Mouse (Mus musculus) midbrain, embryonic 10.5 days (tissue): ENCODE measurements around the gene Olfr119. TPM values are rescaled to one million over a fixed set of nuclear protein-coding genes. Genes with fewer than 3 reads are reported as not detected.
"Not testable (repeated sequence)": the region's sequence is repeated elsewhere in the genome, so short reads cannot be mapped to it uniquely, and the experiment has no call there.

Experiments
- DNase-seq: peaks from one replicate; pipeline ENCODE4 v3.0.0-alpha.2; 2017; ENCODE audit warnings: low spot score
- H3K27ac ChIP-seq: fragments of 300-500 bp; sonication (generic); replicated peaks from 2 replicates; pipeline ENCODE4 v1.5.1; 2016; ENCODE audit warnings: mild to moderate bottlenecking
- H3K27me3 ChIP-seq: fragments of 300-500 bp; sonication (generic); 2 replicates; pipeline ENCODE4 v1.6.1; 2016; ENCODE audit warnings: low read depth, mild to moderate bottlenecking; ENCODE audit not compliant: poor library complexity, severe bottlenecking
- H3K36me3 ChIP-seq: fragments of 300-500 bp; sonication (generic); 2 replicates; pipeline ENCODE4 v1.6.1; 2016; ENCODE audit warnings: mild to moderate bottlenecking, moderate library complexity
- H3K4me1 ChIP-seq: fragments of 300-500 bp; sonication (generic); 2 replicates; pipeline ENCODE4 v1.6.1; 2016
- H3K4me3 ChIP-seq: fragments of 300-500 bp; sonication (generic); 2 replicates; pipeline ENCODE4 v1.5.1; 2016; ENCODE audit warnings: mild to moderate bottlenecking, moderate library complexity
- H3K9me3 ChIP-seq: fragments of 300-500 bp; sonication (generic); replicated peaks from 2 replicates; pipeline ENCODE4 v1.6.1; 2016; ENCODE audit warnings: mild to moderate bottlenecking
- WGBS: fragments of 180-500 bp; shearing (Covaris S2); methylation state at CpG from one replicate; pipeline ENCODE4 v1.1.7; 2016; 5-methylcytosine and 5-hydroxymethylcytosine counted together
- polyA plus RNA-seq: library from polyadenylated mRNA; unstranded; fragments of >200 nt; fragmentation: Nextera tagmentation; extraction: Ambion mirVana; gene quantifications from 2 replicates; pipeline ENCODE4 v1.2.1, GENCODE M21; 2016

The Olfr119 gene
- polyA plus RNA-seq, result not detected in 2 replicates

DNA sequence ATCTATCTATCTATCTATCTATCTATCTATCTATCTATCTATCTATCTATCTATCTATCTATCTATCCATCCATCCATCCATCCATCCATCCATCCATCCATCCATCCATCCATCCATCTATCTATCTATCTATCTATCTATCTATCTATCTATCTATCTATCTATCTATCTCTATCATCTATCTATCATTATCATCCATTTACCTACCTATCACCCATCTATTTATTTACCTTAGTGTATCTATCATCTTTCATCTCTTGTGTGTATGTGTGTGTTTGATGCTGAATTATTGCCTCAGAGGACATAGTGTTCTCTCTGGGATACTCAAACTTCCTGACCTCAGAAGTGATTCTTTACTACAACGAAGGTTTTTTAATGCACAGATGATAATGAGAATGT is at the start of gene Olfr119:
Gene Olfr119, plus strand, starts transcription at position 301 of the 400 bp plus-strand sequence.
- not testable (repeated sequence) for H3K36me3 ChIP-seq, H3K27ac ChIP-seq, DNase-seq, H3K4me3 ChIP-seq, H3K4me1 ChIP-seq, H3K27me3 ChIP-seq, H3K9me3 ChIP-seq
- WGBS, result 72% methylated on average over 1 of the region's 1 CpGs

DNA sequence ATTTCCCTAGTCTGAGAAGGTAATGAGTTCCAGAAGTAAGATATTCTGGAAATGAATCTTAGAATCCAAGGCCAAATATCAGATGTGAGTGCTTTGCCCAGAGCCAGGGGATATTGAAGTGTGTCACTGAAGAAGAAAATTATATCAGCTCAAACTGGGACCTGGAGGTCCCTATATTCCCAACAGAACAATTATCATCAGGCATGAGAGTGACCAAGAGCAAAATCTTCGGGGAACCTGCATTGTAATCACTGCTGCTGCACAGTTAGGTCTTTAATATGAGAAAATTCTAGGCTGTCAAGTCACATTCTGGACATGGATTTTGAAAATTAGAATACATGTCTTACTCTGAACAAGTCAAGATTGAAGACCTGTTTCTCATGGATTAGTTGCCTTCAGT is 32.7 kb upstream of the Olfr119 start, which contains the start of gene Olfr117:
Gene Olfr117, minus strand, starts transcription at position 101 of the 400 bp plus-strand sequence.
- H3K27ac ChIP-seq, result no peak within 1 kb of the TSS
- no peaks in the 10 kb centered on the region for H3K9me3 ChIP-seq
- H3K36me3 ChIP-seq, result no peaks in the 10 kb centered on the region
- no peaks in the 10 kb centered on the region for H3K27me3 ChIP-seq
- no peaks in the 10 kb centered on the region for H3K4me1 ChIP-seq
- 76% methylated on average over 1 of the region's 1 CpGs for WGBS
- DNase-seq, result no peak
- H3K4me3 ChIP-seq, result no peak within 1 kb of the TSS

DNA sequence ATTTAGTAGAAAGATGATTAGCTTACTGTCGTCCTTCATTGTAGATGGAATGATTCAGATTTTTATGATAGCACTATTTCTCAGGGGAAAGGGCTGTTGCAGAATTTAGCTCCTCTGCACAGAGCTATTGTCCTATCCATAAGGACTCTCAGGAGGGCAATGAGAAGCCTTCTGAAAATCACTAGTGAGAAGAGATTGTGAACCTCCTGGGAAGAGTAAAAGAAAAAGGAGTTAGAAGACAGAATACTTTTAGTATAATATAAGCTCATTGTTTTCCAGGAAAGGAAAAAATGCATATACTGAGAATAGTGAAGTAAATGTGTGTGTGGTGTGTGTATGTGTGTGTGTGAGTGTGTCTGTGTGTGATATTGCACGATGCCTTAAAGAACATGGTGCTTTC is 29.7 kb upstream of the Olfr119 start, which contains the start of gene Olfr118:
Gene Olfr118, plus strand, starts transcription at position 301 of the 400 bp plus-strand sequence.
- no peak for DNase-seq
- Histone ChIP-seq H3K27me3 (no peaks in the 10 kb centered on the region), H3K4me3 (no peak within 1 kb of the TSS), H3K36me3 (no peaks in the 10 kb centered on the region), H3K4me1 (no peaks in the 10 kb centered on the region), H3K9me3 (no peaks in the 10 kb centered on the region), H3K27ac (no peak within 1 kb of the TSS)
- WGBS, result 76% methylated on average over 2 of the region's 2 CpGs

DNA sequence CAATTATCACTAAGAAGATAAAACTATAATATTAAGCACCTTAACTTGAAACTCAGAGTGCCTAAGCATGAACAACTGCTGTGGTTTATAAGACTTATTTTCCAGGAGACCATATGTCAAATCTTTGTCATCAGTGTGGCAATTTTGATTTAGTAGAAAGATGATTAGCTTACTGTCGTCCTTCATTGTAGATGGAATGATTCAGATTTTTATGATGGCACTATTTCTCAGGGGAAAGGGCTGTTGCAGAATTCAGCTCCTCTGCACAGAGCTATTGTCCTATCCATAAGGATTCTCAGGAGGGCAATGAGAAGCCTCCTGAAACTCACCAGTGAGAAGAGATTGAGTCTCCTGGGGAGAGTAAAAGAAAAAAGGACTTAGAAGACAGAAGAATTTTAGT is 25.1 kb downstream of the Olfr119 start, which contains the start of gene Olfr120:
Gene Olfr120, plus strand, starts transcription at position 301 of the 400 bp plus-strand sequence.
- H3K4me1 ChIP-seq, result no peaks in the 10 kb centered on the region
- no peaks in the 10 kb centered on the region for H3K27me3 ChIP-seq
- H3K4me3 ChIP-seq, result no peak within 1 kb of the TSS
- WGBS, result 88% methylated on average over 1 of the region's 1 CpGs
- H3K36me3 ChIP-seq, result no peaks in the 10 kb centered on the region
- H3K9me3 ChIP-seq, result no peaks in the 10 kb centered on the region
- no peak for DNase-seq
- no peak within 1 kb of the TSS for H3K27ac ChIP-seq

DNA sequence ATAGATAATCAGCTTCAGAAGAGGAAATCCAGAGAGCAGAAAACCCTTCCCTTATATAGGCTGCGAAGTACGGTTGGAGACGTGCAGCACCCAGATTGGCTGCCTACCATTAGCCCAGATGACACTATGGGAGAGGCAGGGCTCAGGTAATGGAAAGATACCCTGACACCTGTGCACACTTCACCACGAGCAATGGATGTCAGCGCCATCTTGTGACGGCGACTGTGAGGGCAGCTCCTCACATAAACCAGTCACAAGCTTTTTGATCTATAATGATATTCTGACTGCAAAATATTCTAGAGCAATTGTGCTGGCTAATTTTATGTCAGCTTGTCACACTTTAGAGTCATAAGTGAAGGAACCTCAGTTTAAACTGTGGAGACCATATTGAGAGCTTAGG is 41.7 kb downstream of the Olfr119 start:
- no peak overlapping the region for H3K4me3 ChIP-seq
- H3K27ac ChIP-seq, result no peak overlapping the region
- DNase-seq, result no peak
- no peaks in the 10 kb centered on the region for H3K27me3 ChIP-seq
- WGBS, result 60% methylated on average over 7 of the region's 7 CpGs
- H3K36me3 ChIP-seq, result no peaks in the 10 kb centered on the region
- no peaks in the 10 kb centered on the region for H3K4me1 ChIP-seq
- H3K9me3 ChIP-seq, result no peaks in the 10 kb centered on the region

Other genes starting within 250 kb of the Olfr119 start
- gene Olfr109, start 237.6 kb upstream of the Olfr119 start, polyA plus RNA-seq, result not detected in 2 replicates
- not detected in 2 replicates for gene H2-M2, start 213.0 kb upstream of the Olfr119 start, polyA plus RNA-seq
- not detected in 2 replicates for gene Olfr110, start 204.1 kb upstream of the Olfr119 start, polyA plus RNA-seq
- not detected in 2 replicates for gene Olfr111, start 188.5 kb upstream of the Olfr119 start, polyA plus RNA-seq
- gene Olfr112, start 127.1 kb upstream of the Olfr119 start, polyA plus RNA-seq, result not detected in 2 replicates
- gene Olfr113, start 118.9 kb upstream of the Olfr119 start, polyA plus RNA-seq, result not detected in 2 replicates
- gene Olfr114, start 103.8 kb upstream of the Olfr119 start, polyA plus RNA-seq, result not detected in 2 replicates
- gene Olfr115, start 69.5 kb upstream of the Olfr119 start, polyA plus RNA-seq, result not detected in 2 replicates
- not detected in 2 replicates for gene Olfr116, start 69.4 kb upstream of the Olfr119 start, polyA plus RNA-seq
- gene Olfr117, start 32.8 kb upstream of the Olfr119 start, polyA plus RNA-seq, result not detected in 2 replicates
- gene Olfr118, start 29.6 kb upstream of the Olfr119 start, polyA plus RNA-seq, result not detected in 2 replicates
- not detected in 2 replicates for gene Olfr120, start 25.2 kb downstream of the Olfr119 start, polyA plus RNA-seq
- gene Olfr121, start 52.3 kb downstream of the Olfr119 start, polyA plus RNA-seq, result not detected in 2 replicates
- gene Olfr122, start 72.0 kb downstream of the Olfr119 start, polyA plus RNA-seq, result not detected in 2 replicates
- gene Olfr123, start 97.0 kb downstream of the Olfr119 start, polyA plus RNA-seq, result not detected in 2 replicates
- gene Olfr124, start 103.3 kb downstream of the Olfr119 start, polyA plus RNA-seq, result not detected in 2 replicates
- gene Olfr125, start 136.4 kb downstream of the Olfr119 start, polyA plus RNA-seq, result not detected in 2 replicates
- gene Olfr126, start 150.9 kb downstream of the Olfr119 start, polyA plus RNA-seq, result not detected in 2 replicates
- gene Olfr127, start 203.9 kb downstream of the Olfr119 start, polyA plus RNA-seq, result not detected in 2 replicates
- not detected in 2 replicates for gene Olfr128, start 224.0 kb downstream of the Olfr119 start, polyA plus RNA-seq